Mouse (Mus musculus): ENCODE measurements around the gene Tbc1d5.

GRCm38 (mm10) chr17:50853220-50853619, 325.9 kb downstream of the Tbc1d5 start:
- TF ChIP-seq CTCF (IDR thresholded peaks at IDR 0.05; ENCODE audit: insufficient read depth, low read length) (no peak), POLR2A (IDR thresholded peaks at IDR 0.05; ENCODE audit: borderline replicate concordance, extremely low read depth, low read depth, low read length) (no peak)

Data from lung, adult 2 months (tissue).